Mouse (Mus musculus) Muller cell, postnatal 12 days (primary cell): ENCODE data around the gene Dcps.

Experiments
- DNase-seq: peaks from one replicate; pipeline ENCODE4 v3.0.0-alpha.2; 2015; ENCODE audit errors: inconsistent ontology term

Dcps gene

GRCm38 (mm10) chr9:35108916-35109315, 66.9 kb downstream of the Dcps start:
- peak; percentile 97 for DNase-seq

- DNase-seq = no peak
Measured at GRCm38 (mm10) chr9:35108066-35108465, 67.8 kb downstream of the Dcps start.

GRCm38 (mm10) chr9:35107396-35107795, 68.5 kb downstream of the Dcps start:
- no peak for DNase-seq

- DNase-seq = no peak
Measured at GRCm38 (mm10) chr9:35105884-35106880, 69.7 kb downstream of the Dcps start.

GRCm38 (mm10) chr9:35105438-35105837, 70.4 kb downstream of the Dcps start:
- DNase-seq = no peak

GRCm38 (mm10) chr9:35104711-35105110, 71.2 kb downstream of the Dcps start:
- no peak for DNase-seq

- DNase-seq = no peak
Measured at GRCm38 (mm10) chr9:35098762-35099161, 77.1 kb downstream of the Dcps start.

- DNase-seq = no peak
Measured at GRCm38 (mm10) chr9:35097901-35098300, 78.0 kb downstream of the Dcps start.

- no peak for DNase-seq
Measured at GRCm38 (mm10) chr9:35095726-35096125, 80.1 kb downstream of the Dcps start.

- no peak for DNase-seq
Measured at GRCm38 (mm10) chr9:35093350-35093749, 82.5 kb downstream of the Dcps start.

GRCm38 (mm10) chr9:35092904-35093303, 83.0 kb downstream of the Dcps start:
- DNase-seq = no peak
